ENCODE assay signal across 20 mouse cellular contexts in genomic region chr1:67385377-67385776, GRCm38 (mm10).
A peak's percentile ranks its signal among the peaks of the same experiment; 100 is the strongest.
DNase-seq lines count a peak whose midpoint lies in the region; ATAC-seq and TF ChIP-seq lines count a peak whose summit lies in the region.
"Had no signal": no experiment of that assay in that cellular context is flagged by ENCODE, and none has a peak within 500 bp of the region (broad histone marks: within the 10 kb centered on the region; RNA-seq: fewer than 3 reads in every experiment).

No protein-coding gene starts in this region.

- H3K9me3 ChIP-seq in midbrain, embryonic 11.5 days (ENCODE audit: control insufficient read depth, low read length): no peaks in the 10 kb centered on the region
- no peaks in the 10 kb centered on the region for H3K9me3 ChIP-seq in midbrain, embryonic 10.5 days (replicated peaks)
- H3K9me3 ChIP-seq in forebrain, embryonic 13.5 days (replicated peaks): no peaks in the 10 kb centered on the region
- no peaks in the 10 kb centered on the region for H3K9me3 ChIP-seq in forebrain, postnatal 0 days (ENCODE audit: low read length)
- H3K9me3 ChIP-seq in midbrain, embryonic 14.5 days (ENCODE audit: control insufficient read depth, low read length): no peaks in the 10 kb centered on the region
- H3K9me3 ChIP-seq: embryonic facial prominence, embryonic 12.5 days; limb, embryonic 15.5 days had no signal

- H3K9ac ChIP-seq in midbrain, embryonic 11.5 days (ENCODE audit: low read length): no peak overlapping the region
- H3K9ac ChIP-seq in forebrain, embryonic 13.5 days: no peak overlapping the region
- no peak overlapping the region for H3K9ac ChIP-seq in forebrain, postnatal 0 days
- H3K9ac ChIP-seq in midbrain, embryonic 14.5 days (replicated peaks; ENCODE audit: low read length): no peak overlapping the region
- H3K9ac ChIP-seq: embryonic facial prominence, embryonic 12.5 days; limb, embryonic 15.5 days; liver, embryonic 14.5 days; lung, embryonic 14.5 days had no signal

- no peak for DNase-seq in midbrain, embryonic 11.5 days (ENCODE audit: low spot score, missing footprints)
- DNase-seq in midbrain, embryonic 10.5 days (ENCODE audit: low spot score): no peak
- no peak for DNase-seq in forebrain, postnatal 0 days
- peak; percentile 18 for DNase-seq in midbrain, embryonic 14.5 days
- no peak for DNase-seq in urinary bladder, postnatal 4 days (ENCODE audit: low spot score in 2 of 2)
- DNase-seq in spleen, postnatal 36 days (ENCODE audit: low spot score in 2 of 2): no peak
- no peak for DNase-seq in kidney, postnatal 10 days
- DNase-seq: adrenal gland, adult 8-10 months; B cell, adult 2 months; cerebellum, adult 18-20 months; cerebellum, postnatal 25 days; gastrocnemius, postnatal 10 days; kidney, postnatal 36 days; lung, embryonic 14.5 days had no signal

- TF ChIP-seq CTCF in forebrain, postnatal 0 days (IDR thresholded peaks at IDR 0.05; ENCODE audit: low read depth): no peak

- H3K4me3 ChIP-seq in midbrain, embryonic 11.5 days (ENCODE audit: low read depth, low read length): no peak overlapping the region
- no peak overlapping the region for H3K4me3 ChIP-seq in midbrain, embryonic 10.5 days
- H3K4me3 ChIP-seq in forebrain, embryonic 13.5 days: no peak overlapping the region
- H3K4me3 ChIP-seq in forebrain, postnatal 0 days (ENCODE audit: low read depth, low read length): no peak overlapping the region
- no peak overlapping the region for H3K4me3 ChIP-seq in midbrain, embryonic 14.5 days (replicated peaks; ENCODE audit: low read depth, low read length)
- H3K4me3 ChIP-seq: embryonic facial prominence, embryonic 12.5 days; limb, embryonic 15.5 days had no signal

- H3K36me3 ChIP-seq in midbrain, embryonic 11.5 days (ENCODE audit: control insufficient read depth, insufficient read depth, low read length): no peaks in the 10 kb centered on the region
- no peaks in the 10 kb centered on the region for H3K36me3 ChIP-seq in midbrain, embryonic 10.5 days
- no peaks in the 10 kb centered on the region for H3K36me3 ChIP-seq in forebrain, embryonic 13.5 days (ENCODE audit: poor library complexity, severe bottlenecking)
- H3K36me3 ChIP-seq in forebrain, postnatal 0 days (ENCODE audit: insufficient read depth): no peaks in the 10 kb centered on the region
- H3K36me3 ChIP-seq in midbrain, embryonic 14.5 days (ENCODE audit: control insufficient read depth, insufficient read depth, low read length): no peaks in the 10 kb centered on the region
- H3K36me3 ChIP-seq: embryonic facial prominence, embryonic 12.5 days; limb, embryonic 15.5 days had no signal

- H3K4me2 ChIP-seq in midbrain, embryonic 11.5 days: no peak overlapping the region
- no peak overlapping the region for H3K4me2 ChIP-seq in forebrain, embryonic 13.5 days
- no peak overlapping the region for H3K4me2 ChIP-seq in forebrain, postnatal 0 days (ENCODE audit: low read depth)
- H3K4me2 ChIP-seq in midbrain, embryonic 14.5 days (ENCODE audit: low read length): no peak overlapping the region
- H3K4me2 ChIP-seq: embryonic facial prominence, embryonic 12.5 days; heart, embryonic 11.5 days; limb, embryonic 15.5 days; lung, embryonic 14.5 days had no signal

- H3K27ac ChIP-seq in midbrain, embryonic 11.5 days (ENCODE audit: low read depth, low read length): no peak overlapping the region
- H3K27ac ChIP-seq in midbrain, embryonic 10.5 days (replicated peaks): no peak overlapping the region; the same call in 1 of the 2 replicates
- H3K27ac ChIP-seq in forebrain, embryonic 13.5 days: no peak overlapping the region
- no peak overlapping the region for H3K27ac ChIP-seq in forebrain, postnatal 0 days (ENCODE audit: low read depth, low read length)
- H3K27ac ChIP-seq in midbrain, embryonic 14.5 days (replicated peaks; ENCODE audit: low read depth, low read length): no peak overlapping the region
- H3K27ac ChIP-seq: embryonic facial prominence, embryonic 12.5 days; limb, embryonic 15.5 days; liver, embryonic 14.5 days had no signal

- ATAC-seq in midbrain, embryonic 11.5 days (ENCODE audit: low FRiP score): peak; percentile 85
- peak; percentile 87 for ATAC-seq in forebrain, embryonic 13.5 days
- ATAC-seq in forebrain, postnatal 0 days: peak; percentile 51
- peak; percentile 84 for ATAC-seq in midbrain, embryonic 14.5 days (ENCODE audit: low FRiP score, low TSS enrichment)
- ATAC-seq: intestine, postnatal 0 days had no signal

- no peaks in the 10 kb centered on the region for H3K27me3 ChIP-seq in midbrain, embryonic 11.5 days (ENCODE audit: control insufficient read depth, insufficient read depth, low read length)
- H3K27me3 ChIP-seq in midbrain, embryonic 10.5 days (ENCODE audit: low read depth, poor library complexity, severe bottlenecking): no peaks in the 10 kb centered on the region
- H3K27me3 ChIP-seq in forebrain, embryonic 13.5 days: no peaks in the 10 kb centered on the region
- no peaks in the 10 kb centered on the region for H3K27me3 ChIP-seq in forebrain, postnatal 0 days (ENCODE audit: insufficient read depth, low read length)
- no peaks in the 10 kb centered on the region for H3K27me3 ChIP-seq in midbrain, embryonic 14.5 days (ENCODE audit: control insufficient read depth, insufficient read depth, low read length)
- H3K27me3 ChIP-seq: embryonic facial prominence, embryonic 12.5 days; limb, embryonic 15.5 days had no signal

- H3K4me1 ChIP-seq in midbrain, embryonic 11.5 days (ENCODE audit: control insufficient read depth, insufficient read depth, low read length): no peaks in the 10 kb centered on the region; the same call in 1 of the 2 replicates
- no peaks in the 10 kb centered on the region for H3K4me1 ChIP-seq in midbrain, embryonic 10.5 days
- H3K4me1 ChIP-seq in forebrain, embryonic 13.5 days: peaks cover 8% of the 10 kb centered on the region; the same call in 1 of the 2 replicates
- H3K4me1 ChIP-seq in forebrain, postnatal 0 days (ENCODE audit: insufficient read depth): no peaks in the 10 kb centered on the region; the same call in 1 of the 2 replicates
- H3K4me1 ChIP-seq in midbrain, embryonic 14.5 days (ENCODE audit: control insufficient read depth, insufficient read depth, low read length): peaks cover 7% of the 10 kb centered on the region; the same call in 1 of the 2 replicates
- H3K4me1 ChIP-seq: embryonic facial prominence, embryonic 12.5 days; limb, embryonic 15.5 days had no signal
